ENCODE assay signal across 8 mouse cellular contexts in genomic region chr4:135312706-135313105, GRCm38 (mm10). TPM values are rescaled to one million over a fixed set of nuclear protein-coding genes. Genes with fewer than 3 reads are reported as not detected.
DNase-seq lines count a peak whose midpoint lies in the region; ATAC-seq and TF ChIP-seq lines count a peak whose summit lies in the region.

No protein-coding gene starts in this region.

- no peaks in the 10 kb centered on the region for H3K9me3 ChIP-seq in intestine, embryonic 15.5 days
- H3K9me3 ChIP-seq in liver, embryonic 15.5 days (replicated peaks) = no peaks in the 10 kb centered on the region

- H3K4me3 ChIP-seq in layer of hippocampus, adult 2 months = no peak overlapping the region
- H3K4me3 ChIP-seq in intestine, embryonic 15.5 days (replicated peaks) = no peak overlapping the region
- H3K4me3 ChIP-seq in liver, embryonic 15.5 days (replicated peaks) = peak overlapping the region; percentile 29

- TF ChIP-seq CTCF in layer of hippocampus, adult 2 months (conservative IDR thresholded peaks at IDR 0.05) = 0 out of 2 replicates have a peak, but pooled peaks have one; percentile 7

- H3K27me3 ChIP-seq in intestine, embryonic 15.5 days (replicated peaks) = no peaks in the 10 kb centered on the region
- H3K27me3 ChIP-seq in liver, embryonic 15.5 days = no peaks in the 10 kb centered on the region

- H3K4me1 ChIP-seq in intestine, embryonic 15.5 days (replicated peaks) = peaks cover 18% of the 10 kb centered on the region
- peaks cover 65% of the 10 kb centered on the region for H3K4me1 ChIP-seq in liver, embryonic 15.5 days (replicated peaks)

- 47% methylated on average over 4 of the region's 4 CpGs for WGBS in intestine, embryonic 15.5 days
- WGBS in liver, embryonic 15.5 days (ENCODE audit: insufficient replicate concordance) = 33% methylated on average over 4 of the region's 4 CpGs

- peak overlapping the region; percentile 65 for H3K27ac ChIP-seq in layer of hippocampus, adult 2 months
- H3K27ac ChIP-seq in intestine, embryonic 15.5 days = peak overlapping the region; percentile 0
- peak overlapping the region; percentile 90 for H3K27ac ChIP-seq in liver, embryonic 15.5 days (replicated peaks)

- H3K9ac ChIP-seq in intestine, embryonic 15.5 days = no peak overlapping the region
- peak overlapping the region; percentile 36 for H3K9ac ChIP-seq in liver, embryonic 15.5 days

- ATAC-seq in erythroid progenitor cell, adult 5-6 weeks (replicated peaks; ENCODE audit: low FRiP score, poor library complexity, severe bottlenecking) = peak; percentile 75
- ATAC-seq in intestine, embryonic 15.5 days = no peak
- ATAC-seq in liver, embryonic 15.5 days (ENCODE audit: insufficient read depth) = peak; percentile 59

- no peak overlapping the region for H3K4me2 ChIP-seq in intestine, embryonic 15.5 days (replicated peaks)
- peak overlapping the region; percentile 67 for H3K4me2 ChIP-seq in liver, embryonic 15.5 days

- peaks cover 17% of the 10 kb centered on the region for H3K36me3 ChIP-seq in intestine, embryonic 15.5 days
- peaks cover 33% of the 10 kb centered on the region for H3K36me3 ChIP-seq in liver, embryonic 15.5 days (replicated peaks)

- DNase-seq in layer of hippocampus, adult 2 months (ENCODE audit: low spot score in 2 of 2) = no peak
- DNase-seq in layer of hippocampus, postnatal 36 days = no peak
- DNase-seq in adipocyte (ENCODE audit: low spot score) = peak; percentile 87
- DNase-seq in embryo, embryonic 10 days (ENCODE audit: low spot score) = no peak
- no peak for DNase-seq in layer of hippocampus, postnatal 14 days (ENCODE audit: low spot score in 2 of 2)

RNA-seq across cellular contexts. Expression of gene Clic4, which starts 40.1 kb away (rescaled TPM):
- 10 to 100 TPM; 31.2 to 34.2 TPM for total RNA-seq in layer of hippocampus, adult 2 months (2021)
- total RNA-seq in layer of hippocampus, postnatal 36 days (2021) = 10 to 100 TPM; 36.3 to 40.6 TPM
- 121 and 125 TPM in 2 replicates for total RNA-seq in erythroid progenitor cell, adult 5-6 weeks (2015; ENCODE audit: low replicate concordance)
- 139 and 144 TPM in 2 replicates for total RNA-seq in erythroid progenitor cell, adult 5-6 weeks (2017; ENCODE audit: low replicate concordance)
- polyA plus RNA-seq in intestine, embryonic 15.5 days (2015; fragmentation: Nextera tagmentation; extraction: Ambion mirVana) = 126 and 135 TPM in 2 replicates
- polyA plus RNA-seq in liver, embryonic 15.5 days (2015; fragmentation: Nextera tagmentation; extraction: Ambion mirVana) = 110 and 120 TPM in 2 replicates
- 10 to 100 TPM; 37.8 to 40.9 TPM for total RNA-seq in layer of hippocampus, postnatal 14 days (2021)

RNA-seq across cellular contexts. Expression of gene Srrm1, which starts 40.4 kb away (rescaled TPM):
- total RNA-seq in layer of hippocampus, adult 2 months (2021) = 100 to 1,000 TPM; 136 to 153 TPM
- total RNA-seq in layer of hippocampus, postnatal 36 days (2021) = 100 to 1,000 TPM; 123 to 143 TPM
- 418 and 448 TPM in 2 replicates for total RNA-seq in erythroid progenitor cell, adult 5-6 weeks (2015; ENCODE audit: low replicate concordance)
- 382 and 462 TPM in 2 replicates for total RNA-seq in erythroid progenitor cell, adult 5-6 weeks (2017; ENCODE audit: low replicate concordance)
- polyA plus RNA-seq in intestine, embryonic 15.5 days (2015; fragmentation: Nextera tagmentation; extraction: Ambion mirVana) = 189 and 248 TPM in 2 replicates
- 86.1 and 108 TPM in 2 replicates for polyA plus RNA-seq in liver, embryonic 15.5 days (2015; fragmentation: Nextera tagmentation; extraction: Ambion mirVana)
- total RNA-seq in layer of hippocampus, postnatal 14 days (2021) = 100 to 1,000 TPM; 124 to 133 TPM

Comparison
In these comparisons a context has a peak if more than half of its experiments do, and no peak if none do; other contexts are left out.
1. H3K27ac ChIP-seq: peak in every context shown above with its lines; median percentile 90 in liver, embryonic 15.5 days; 65 in layer of hippocampus, adult 2 months; 0 in intestine, embryonic 15.5 days.